Mouse (Mus musculus): Measurements from ENCODE around the gene Olfr109. TPM values are rescaled to one million over a fixed set of nuclear protein-coding genes. Genes with fewer than 3 reads are reported as not detected.

Gene Olfr109
- polyA plus RNA-seq (2011; ENCODE audit: insufficient read length, low read depth, missing spikeins): not detected in 2 replicates

DNA sequence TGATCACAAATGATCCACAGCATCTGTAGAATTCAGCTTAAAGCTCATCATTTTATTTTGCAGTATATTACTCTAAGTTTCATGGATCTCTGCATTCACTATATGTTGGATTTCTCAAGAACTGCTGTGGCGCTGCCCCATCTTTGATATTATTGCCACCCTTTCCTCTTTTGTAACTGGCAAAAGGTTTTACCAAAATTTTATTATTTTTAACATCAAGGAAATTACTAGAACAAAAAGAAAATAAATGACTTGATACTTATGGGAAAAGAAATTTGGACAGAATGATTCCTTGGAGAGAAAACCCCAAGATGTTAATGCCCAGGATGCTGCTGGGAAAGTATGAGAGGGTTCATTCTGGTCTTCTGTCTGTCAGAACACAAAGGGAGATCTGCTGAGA is at the start of gene Olfr109:
Gene Olfr109, plus strand, starts transcription at position 301 of the 400 bp plus-strand sequence.
- Histone ChIP-seq H3K27ac (ENCODE audit: insufficient read depth, low read length) (no peak within 1 kb of the TSS), H3K4me1 (ENCODE audit: control insufficient read depth, insufficient read depth, low read length) (no peaks in the 10 kb centered on the region), H3K4me3 (ENCODE audit: insufficient read depth, low read length) (no peak within 1 kb of the TSS)
- no peak for TF ChIP-seq CTCF (IDR thresholded peaks at IDR 0.05; ENCODE audit: borderline replicate concordance, insufficient read depth, low read length)
- TF ChIP-seq POLR2A (IDR thresholded peaks at IDR 0.05; ENCODE audit: low read depth, low read length): no peak

DNA sequence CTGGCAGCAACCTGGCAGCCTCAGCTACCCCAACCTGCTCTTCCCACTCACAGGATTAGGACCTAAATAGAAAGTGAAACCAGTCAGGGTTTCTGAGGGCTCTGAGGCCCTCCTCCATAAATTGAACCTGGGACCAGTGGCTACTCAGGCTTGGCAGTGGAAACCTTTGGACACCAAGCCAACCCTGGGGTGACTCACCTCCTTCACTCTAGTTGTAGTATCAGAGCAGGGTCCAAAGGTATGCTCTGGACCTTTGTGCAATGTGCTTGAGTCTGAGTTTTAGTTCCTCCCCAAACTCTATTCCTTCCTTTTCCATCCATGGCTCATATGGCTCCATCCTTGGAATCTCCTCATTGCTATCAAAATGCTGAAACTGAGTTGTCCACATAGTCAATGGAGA is 45.3 kb upstream of the Olfr109 start:
- TF ChIP-seq CTCF (IDR thresholded peaks at IDR 0.05; ENCODE audit: borderline replicate concordance, insufficient read depth, low read length) (no peak), POLR2A (IDR thresholded peaks at IDR 0.05; ENCODE audit: low read depth, low read length) (no peak)
- Histone ChIP-seq H3K27ac (ENCODE audit: insufficient read depth, low read length) (no peak overlapping the region), H3K4me1 (ENCODE audit: control insufficient read depth, insufficient read depth, low read length) (no peaks in the 10 kb centered on the region), H3K4me3 (ENCODE audit: insufficient read depth, low read length) (no peak overlapping the region)

DNA sequence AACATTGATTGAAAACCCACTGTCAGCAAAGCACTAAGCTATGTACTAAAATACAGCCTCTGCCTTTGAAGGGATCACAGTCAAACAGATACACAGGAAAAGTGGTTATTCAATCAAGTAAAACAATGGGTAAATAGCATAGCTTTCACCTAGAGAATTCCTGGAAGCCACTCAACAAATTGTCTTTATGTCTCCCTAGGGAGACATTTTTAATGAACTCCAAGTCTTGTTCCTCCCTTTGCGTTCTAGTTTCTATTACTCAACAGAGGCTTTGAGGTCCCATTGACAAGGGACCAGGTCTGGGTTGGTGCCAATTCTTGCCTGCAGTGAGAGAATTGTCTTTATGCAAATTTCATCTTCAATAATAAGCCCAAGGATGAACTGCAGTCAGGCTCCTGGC is 13.5 kb upstream of the Olfr109 start, which contains the start of gene Olfr108:
Gene Olfr108, plus strand, starts transcription at position 301 of the 400 bp plus-strand sequence.
- no peaks in the 10 kb centered on the region for H3K4me1 ChIP-seq (ENCODE audit: control insufficient read depth, insufficient read depth, low read length)
- no peak within 1 kb of the TSS for H3K27ac ChIP-seq (ENCODE audit: insufficient read depth, low read length)
- H3K4me3 ChIP-seq (ENCODE audit: insufficient read depth, low read length): no peak within 1 kb of the TSS
- TF ChIP-seq CTCF (IDR thresholded peaks at IDR 0.05; ENCODE audit: borderline replicate concordance, insufficient read depth, low read length): no peak

DNA sequence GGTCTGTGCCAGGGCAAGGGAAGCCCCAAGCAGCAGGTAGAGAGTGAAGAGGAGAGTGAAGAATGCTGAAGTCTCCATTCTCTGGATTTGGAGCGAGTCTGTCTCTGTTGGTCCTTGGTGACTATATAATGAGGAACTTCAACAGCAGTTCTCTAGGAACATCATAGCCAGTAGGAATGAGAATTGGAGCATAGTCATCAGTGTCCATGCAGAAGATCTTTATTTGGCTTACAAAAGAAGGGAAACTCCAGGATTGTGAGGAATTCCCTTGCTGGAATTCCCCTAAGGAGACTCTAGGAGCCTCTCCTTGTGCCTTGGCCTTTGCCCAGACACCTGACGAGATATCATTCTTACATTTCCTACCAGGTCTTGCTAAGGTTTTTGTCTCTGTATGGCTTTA is 24.7 kb downstream of the Olfr109 start, which contains the start of gene H2-M2:
Gene H2-M2, minus strand, starts transcription at position 101 of the 400 bp plus-strand sequence.
- Histone ChIP-seq H3K27ac (ENCODE audit: insufficient read depth, low read length) (no peak within 1 kb of the TSS), H3K4me3 (ENCODE audit: insufficient read depth, low read length) (no peak within 1 kb of the TSS), H3K4me1 (ENCODE audit: control insufficient read depth, insufficient read depth, low read length) (no peaks in the 10 kb centered on the region)
- TF ChIP-seq POLR2A (IDR thresholded peaks at IDR 0.05; ENCODE audit: low read depth, low read length) (no peak), CTCF (IDR thresholded peaks at IDR 0.05; ENCODE audit: borderline replicate concordance, insufficient read depth, low read length) (no peak)

DNA sequence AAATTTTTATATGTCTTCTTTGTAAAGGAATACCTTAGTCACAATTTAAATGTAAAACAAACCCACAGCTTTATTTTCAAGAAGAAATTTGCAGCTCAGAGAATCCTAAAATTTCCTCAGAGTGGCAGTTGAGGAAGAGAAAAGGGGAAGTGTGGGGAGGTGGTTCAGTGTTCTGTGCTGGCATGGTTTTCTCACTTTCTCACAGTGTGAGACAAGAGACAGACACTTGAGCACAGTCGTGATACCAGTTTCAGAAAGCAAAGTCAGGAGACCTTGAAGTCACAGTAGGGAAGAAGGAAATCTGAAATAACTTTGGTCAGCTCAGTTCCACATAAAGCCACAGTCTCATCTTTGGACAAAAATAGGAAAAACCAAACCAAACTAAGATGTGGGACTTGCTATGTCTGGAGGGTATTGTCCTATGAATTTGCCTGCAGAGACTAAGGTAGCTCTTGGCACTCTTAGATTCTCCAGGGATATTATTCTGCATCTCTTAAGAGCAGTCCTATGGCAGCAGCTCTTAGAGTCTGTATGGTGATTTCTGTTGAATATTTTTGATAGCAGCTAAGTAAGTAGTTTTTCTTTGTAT is 33.3 kb downstream of the Olfr109 start, which contains the start of gene Olfr110:
Gene Olfr110, plus strand, starts transcription at position 539 of the 589 bp plus-strand sequence.
- no peak within 1 kb of the TSS for H3K4me3 ChIP-seq (ENCODE audit: insufficient read depth, low read length)
- no peak within 1 kb of the TSS for H3K27ac ChIP-seq (ENCODE audit: insufficient read depth, low read length)
- TF ChIP-seq CTCF (IDR thresholded peaks at IDR 0.05; ENCODE audit: borderline replicate concordance, insufficient read depth, low read length) (no peak), POLR2A (IDR thresholded peaks at IDR 0.05; ENCODE audit: low read depth, low read length) (no peak)
- no peaks in the 10 kb centered on the region for H3K4me1 ChIP-seq (ENCODE audit: control insufficient read depth, insufficient read depth, low read length)

DNA sequence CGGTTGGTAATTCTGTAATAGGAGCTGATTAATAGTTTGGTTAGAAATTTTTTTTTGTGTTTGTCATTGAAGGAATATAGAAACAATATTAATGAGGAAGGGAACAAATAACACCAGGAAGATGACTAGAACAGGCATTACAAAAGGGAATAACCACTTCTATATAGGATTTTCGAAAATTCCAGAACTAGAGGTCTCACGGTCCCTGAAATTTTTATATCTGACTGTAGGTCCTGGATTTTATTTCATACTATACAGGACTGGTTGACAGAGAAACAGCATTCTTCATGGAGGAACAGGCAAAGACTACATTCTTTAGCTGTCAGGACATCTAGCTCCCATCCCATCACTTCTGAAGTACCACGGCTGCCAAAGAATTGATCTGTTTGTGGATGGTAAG is 49.0 kb downstream of the Olfr109 start, which contains the start of gene Olfr111:
Gene Olfr111, plus strand, starts transcription at position 301 of the 400 bp plus-strand sequence.
- no peak for TF ChIP-seq CTCF (IDR thresholded peaks at IDR 0.05; ENCODE audit: borderline replicate concordance, insufficient read depth, low read length)
- no peak for TF ChIP-seq POLR2A (IDR thresholded peaks at IDR 0.05; ENCODE audit: low read depth, low read length)
- no peaks in the 10 kb centered on the region for H3K4me1 ChIP-seq (ENCODE audit: control insufficient read depth, insufficient read depth, low read length)

More for the DNA sequence above, 49.0 kb downstream of the Olfr109 start, which contains the start of gene Olfr111:
- Histone ChIP-seq H3K27ac (ENCODE audit: insufficient read depth, low read length) (no peak within 1 kb of the TSS), H3K4me3 (ENCODE audit: insufficient read depth, low read length) (no peak within 1 kb of the TSS)

Other genes starting within 250 kb of the Olfr109 start
- not detected in 2 replicates for gene Olfr95, start 245.8 kb upstream of the Olfr109 start, polyA plus RNA-seq (2011; ENCODE audit: insufficient read length, low read depth, missing spikeins)
- not detected in 2 replicates for gene Olfr96, start 238.8 kb upstream of the Olfr109 start, polyA plus RNA-seq (2011; ENCODE audit: insufficient read length, low read depth, missing spikeins)
- gene Olfr97, start 221.6 kb upstream of the Olfr109 start, polyA plus RNA-seq (2011; ENCODE audit: insufficient read length, low read depth, missing spikeins): not detected in 2 replicates
- not detected in 2 replicates for gene Olfr98, start 195.2 kb upstream of the Olfr109 start, polyA plus RNA-seq (2011; ENCODE audit: insufficient read length, low read depth, missing spikeins)
- gene H2-M3, start 188.7 kb upstream of the Olfr109 start, polyA plus RNA-seq (2011; ENCODE audit: insufficient read length, low read depth, missing spikeins): 5.3 and 5.7 TPM in 2 replicates
- not detected in 2 replicates for gene Olfr99, start 175.5 kb upstream of the Olfr109 start, polyA plus RNA-seq (2011; ENCODE audit: insufficient read length, low read depth, missing spikeins)
- gene Olfr101, start 154.6 kb upstream of the Olfr109 start, polyA plus RNA-seq (2011; ENCODE audit: insufficient read length, low read depth, missing spikeins): not detected in 2 replicates
- not detected in 2 replicates for gene Olfr102, start 141.9 kb upstream of the Olfr109 start, polyA plus RNA-seq (2011; ENCODE audit: insufficient read length, low read depth, missing spikeins)
- not detected in 2 replicates for gene Olfr103, start 119.2 kb upstream of the Olfr109 start, polyA plus RNA-seq (2011; ENCODE audit: insufficient read length, low read depth, missing spikeins)
- not detected in 2 replicates for gene Olfr104-ps, start 99.3 kb upstream of the Olfr109 start, polyA plus RNA-seq (2011; ENCODE audit: insufficient read length, low read depth, missing spikeins)
- gene Olfr105-ps, start 79.9 kb upstream of the Olfr109 start, polyA plus RNA-seq (2011; ENCODE audit: insufficient read length, low read depth, missing spikeins): not detected in 2 replicates
- gene Olfr106-ps, start 68.5 kb upstream of the Olfr109 start, polyA plus RNA-seq (2011; ENCODE audit: insufficient read length, low read depth, missing spikeins): not detected in 2 replicates
- not detected in 2 replicates for gene Olfr107, start 59.7 kb upstream of the Olfr109 start, polyA plus RNA-seq (2011; ENCODE audit: insufficient read length, low read depth, missing spikeins)
- gene Olfr108, start 13.4 kb upstream of the Olfr109 start, polyA plus RNA-seq (2011; ENCODE audit: insufficient read length, low read depth, missing spikeins): not detected in 2 replicates
- not detected in 2 replicates for gene H2-M2, start 24.6 kb downstream of the Olfr109 start, polyA plus RNA-seq (2011; ENCODE audit: insufficient read length, low read depth, missing spikeins)
- not detected in 2 replicates for gene Olfr110, start 33.6 kb downstream of the Olfr109 start, polyA plus RNA-seq (2011; ENCODE audit: insufficient read length, low read depth, missing spikeins)
- not detected in 2 replicates for gene Olfr111, start 49.1 kb downstream of the Olfr109 start, polyA plus RNA-seq (2011; ENCODE audit: insufficient read length, low read depth, missing spikeins)
- gene Olfr112, start 110.5 kb downstream of the Olfr109 start, polyA plus RNA-seq (2011; ENCODE audit: insufficient read length, low read depth, missing spikeins): not detected in 2 replicates
- not detected in 2 replicates for gene Olfr113, start 118.7 kb downstream of the Olfr109 start, polyA plus RNA-seq (2011; ENCODE audit: insufficient read length, low read depth, missing spikeins)
- not detected in 2 replicates for gene Olfr114, start 133.8 kb downstream of the Olfr109 start, polyA plus RNA-seq (2011; ENCODE audit: insufficient read length, low read depth, missing spikeins)
- gene Olfr115, start 168.2 kb downstream of the Olfr109 start, polyA plus RNA-seq (2011; ENCODE audit: insufficient read length, low read depth, missing spikeins): not detected in 2 replicates
- not detected in 2 replicates for gene Olfr116, start 168.3 kb downstream of the Olfr109 start, polyA plus RNA-seq (2011; ENCODE audit: insufficient read length, low read depth, missing spikeins)
- not detected in 2 replicates for gene Olfr117, start 204.9 kb downstream of the Olfr109 start, polyA plus RNA-seq (2011; ENCODE audit: insufficient read length, low read depth, missing spikeins)
- gene Olfr118, start 208.1 kb downstream of the Olfr109 start, polyA plus RNA-seq (2011; ENCODE audit: insufficient read length, low read depth, missing spikeins): not detected in 2 replicates
- gene Olfr119, start 237.6 kb downstream of the Olfr109 start, polyA plus RNA-seq (2011; ENCODE audit: insufficient read length, low read depth, missing spikeins): not detected in 2 replicates